In the genomic region with DNA sequence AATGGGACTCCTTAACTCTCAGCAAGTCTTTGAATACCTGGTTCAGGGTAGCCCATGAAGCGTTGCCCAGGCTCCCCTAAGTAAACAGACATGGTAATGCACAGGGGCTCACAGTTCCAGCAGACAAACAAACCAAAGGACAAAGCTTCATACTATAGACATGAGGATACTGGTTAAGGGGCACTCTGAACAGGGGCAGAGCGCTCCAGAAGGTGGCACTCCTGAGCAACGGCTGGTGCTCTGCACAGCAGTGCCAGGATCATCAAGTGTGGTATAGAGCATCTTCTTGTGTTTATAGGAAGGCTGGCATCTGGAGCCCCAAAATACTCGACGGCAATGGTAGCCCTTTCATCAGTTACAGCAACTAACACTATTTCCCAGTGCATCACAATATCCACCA, we compare ENCODE assay signal across 8 mouse cellular contexts. TPM values are rescaled to one million over a fixed set of nuclear protein-coding genes. Genes with fewer than 3 reads are reported as not detected.
DNase-seq lines count a peak whose midpoint lies in the region; TF ChIP-seq lines count a peak whose summit lies in the region.

No protein-coding gene starts in this region.

- H3K79me2 ChIP-seq in liver, adult 2 months (ENCODE audit: control insufficient read depth, insufficient read depth, low read length), result no peaks in the 10 kb centered on the region

- 72% methylated on average over 5 of the region's 5 CpGs for WGBS in liver, adult 2 months

- intact Hi-C loops in left cerebral cortex, adult 2 months (cut with DNase I), result loop anchor here (1.0 kb wide), 1 partner anchor 139 kb away; no protein-coding TSS in a partner anchor

- no peak overlapping the region for H3K4me3 ChIP-seq in left cerebral cortex, adult 2 months
- H3K4me3 ChIP-seq in liver, adult 2 months (ENCODE audit: insufficient read depth, low read depth, low read length), result no peak overlapping the region

- no peaks in the 10 kb centered on the region for H3K4me1 ChIP-seq in liver, adult 2 months (ENCODE audit: control insufficient read depth, insufficient read depth, low read length)

- H3K27ac ChIP-seq in left cerebral cortex, adult 2 months, result no peak overlapping the region; the same call in 1 of the 2 replicates
- no peak overlapping the region for H3K27ac ChIP-seq in liver, adult 2 months (replicated peaks; ENCODE audit: insufficient read depth, low read depth, low read length)

- no peaks in the 10 kb centered on the region for H3K27me3 ChIP-seq in liver, adult 2 months (ENCODE audit: control insufficient read depth, insufficient read depth, low read length)

- no peak overlapping the region for H3K9ac ChIP-seq in liver, adult 2 months (ENCODE audit: low read depth, low read length)

- DNase-seq in adrenal gland, adult (ENCODE audit: inconsistent age in 2 of 2, low spot score in 1 of 2), result peak; percentile 44 to 78
- no peak for DNase-seq in adrenal gland, adult 8-10 months
- peak in 1 of 2 experiments; percentile 56 for DNase-seq in left cerebral cortex, adult 2 months (ENCODE audit: extremely low spot score in 1 of 2, low spot score in 2 of 2)
- no peak for DNase-seq in left cerebral cortex, adult 11 months (ENCODE audit: low spot score)
- DNase-seq in adrenal gland, postnatal 10 days, result peak; percentile 62
- DNase-seq in embryo, embryonic 11 days, result peak; percentile 23
- no peak for DNase-seq in liver, adult 2 months (ENCODE audit: extremely low read depth, low read depth, low spot score)
- DNase-seq in right cerebral cortex, postnatal 14 days, result peak; percentile 65

- TF ChIP-seq POLR2A in liver, adult 2 months (IDR thresholded peaks at IDR 0.05; ENCODE audit: extremely low read depth, insufficient read depth, low read length), result no peak

- H3K36me3 ChIP-seq in liver, adult 2 months (ENCODE audit: control insufficient read depth, insufficient read depth, low read length), result peaks cover 47% of the 10 kb centered on the region

- peak; percentile 79 for TF ChIP-seq CTCF in left cerebral cortex, adult 2 months (IDR thresholded peaks at IDR 0.05)
- peak; percentile 62 for TF ChIP-seq CTCF in liver, adult 2 months (IDR thresholded peaks at IDR 0.05; ENCODE audit: low read depth, low read length)

RNA-seq across cellular contexts. Expression of a gene that starts 10.0 kb away (rescaled TPM):
- 10 to 100 TPM; 46.1 to 55.5 (median 53.4) TPM for total RNA-seq in adrenal gland, adult 8-10 months (2022)
- 10 to 100 TPM; 82.0 to 82.4 TPM for total RNA-seq in left cerebral cortex, adult 2 months (2021)
- total RNA-seq in adrenal gland, postnatal 10 days (2021), result 10 to 100 TPM; 32.3 to 32.4 TPM
- total RNA-seq in liver, adult 2 months (2014; rRNA removed), result 5.4 and 8.2 TPM in 2 replicates
- polyA plus RNA-seq in liver, adult 2 months (2012; rRNA removed), result 8.4 and 8.9 TPM in 2 replicates

Comparison
In these comparisons a context has a peak if more than half of its experiments do, and no peak if none do; other contexts are left out.
1. DNase-seq: peak in adrenal gland, adult (2 of 2), adrenal gland, postnatal 10 days (single experiment), embryo, embryonic 11 days (single experiment) and right cerebral cortex, postnatal 14 days (single experiment); none in adrenal gland, adult 8-10 months (single experiment), left cerebral cortex, adult 11 months (single experiment) and liver, adult 2 months (single experiment).